Mouse (Mus musculus): ENCODE measurements around the gene Cdh4.

Gene Cdh4

DNA sequence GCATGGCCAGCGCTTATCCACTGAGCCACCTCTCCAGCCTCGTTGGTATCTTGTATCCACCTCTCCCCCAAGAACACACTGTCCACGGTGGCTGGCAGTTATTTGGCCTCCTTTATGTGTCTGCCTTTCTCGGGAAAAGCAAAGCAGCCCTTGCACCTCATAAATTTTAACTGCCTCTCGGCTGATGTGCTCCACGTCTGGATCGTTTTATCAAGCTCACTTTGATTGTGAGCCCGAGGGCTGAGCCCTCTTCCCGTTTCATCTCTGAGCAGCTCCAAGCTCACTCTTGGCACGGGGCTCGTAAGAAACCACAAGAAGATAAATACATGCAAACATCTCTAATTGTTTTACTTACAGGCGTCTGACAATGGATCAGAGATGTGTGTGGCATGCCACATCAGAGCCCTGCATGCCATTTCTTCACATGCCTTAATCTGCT lies 245.0 kb downstream of the Cdh4 start:
- TF ChIP-seq NANOG (IDR thresholded peaks at IDR 0.05; ENCODE audit: borderline replicate concordance, low read length) = no peak
- TF ChIP-seq POU5F1 (IDR thresholded peaks at IDR 0.05; ENCODE audit: borderline replicate concordance, low read length) = no peak
- no peak for TF ChIP-seq CTCF (conservative IDR thresholded peaks at IDR 0.05; ENCODE audit: low read length)
- no peaks in the 10 kb centered on the region for H3K27me3 ChIP-seq (ENCODE audit: insufficient read depth, low read length)
- H3K4me1 ChIP-seq (replicated peaks; ENCODE audit: low read depth, low read length) = no peaks in the 10 kb centered on the region
- no peaks in the 10 kb centered on the region for H3K36me3 ChIP-seq (ENCODE audit: insufficient read depth, low read length)
- no peak overlapping the region for H3K4me3 ChIP-seq (replicated peaks; ENCODE audit: low read length)
- H3K9me3 ChIP-seq (ENCODE audit: low read length) = no peaks in the 10 kb centered on the region

DNA sequence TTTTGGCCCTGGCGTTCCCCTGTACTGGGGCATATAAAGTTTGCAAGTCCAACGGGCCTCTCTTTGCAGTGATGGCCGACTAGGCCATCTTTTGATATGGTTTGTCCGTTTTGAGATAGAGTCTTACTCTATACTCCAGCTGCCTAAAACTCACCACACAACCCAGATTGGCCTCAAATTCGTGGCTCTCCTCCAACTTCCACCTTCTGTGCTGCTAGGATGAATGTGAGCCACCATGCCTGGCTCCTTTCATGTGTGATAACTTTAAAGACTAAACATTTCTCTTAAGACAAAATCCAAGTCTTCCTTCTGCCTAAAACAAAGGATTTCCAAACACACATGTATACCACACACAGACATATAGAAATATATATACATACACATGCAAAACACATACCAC lies 246.7 kb downstream of the Cdh4 start:
- no peaks in the 10 kb centered on the region for H3K27me3 ChIP-seq (ENCODE audit: insufficient read depth, low read length)
- TF ChIP-seq NANOG (IDR thresholded peaks at IDR 0.05; ENCODE audit: borderline replicate concordance, low read length) (no peak), CTCF (conservative IDR thresholded peaks at IDR 0.05; ENCODE audit: low read length) (no peak), POU5F1 (IDR thresholded peaks at IDR 0.05; ENCODE audit: borderline replicate concordance, low read length) (no peak)
- no peaks in the 10 kb centered on the region for H3K36me3 ChIP-seq (ENCODE audit: insufficient read depth, low read length)
- no peaks in the 10 kb centered on the region for H3K4me1 ChIP-seq (replicated peaks; ENCODE audit: low read depth, low read length)
- no peak overlapping the region for H3K4me3 ChIP-seq (replicated peaks; ENCODE audit: low read length)
- no peaks in the 10 kb centered on the region for H3K9me3 ChIP-seq (ENCODE audit: low read length)

DNA sequence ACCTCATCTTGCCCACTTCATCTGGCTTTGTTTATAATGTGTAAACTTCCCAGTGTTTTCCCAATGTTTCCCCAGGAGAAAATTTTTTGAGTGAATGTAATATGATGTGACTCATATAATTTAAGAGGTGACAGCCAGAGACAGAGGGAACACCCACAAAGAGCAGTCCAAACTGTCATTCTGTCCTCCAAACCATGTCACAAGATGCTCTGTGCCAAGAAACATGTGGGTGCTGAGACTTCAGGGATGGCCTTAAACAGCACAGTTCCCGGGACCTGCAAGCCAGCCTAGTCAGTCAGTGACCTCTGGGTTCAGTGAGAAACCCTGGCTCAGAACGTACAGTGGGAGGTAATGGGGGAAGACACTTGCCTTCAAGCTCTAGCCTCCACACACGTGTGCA lies 247.5 kb downstream of the Cdh4 start:
- no peaks in the 10 kb centered on the region for H3K36me3 ChIP-seq (ENCODE audit: insufficient read depth, low read length)
- no peaks in the 10 kb centered on the region for H3K9me3 ChIP-seq (ENCODE audit: low read length)
- H3K4me3 ChIP-seq (replicated peaks; ENCODE audit: low read length) = no peak overlapping the region
- no peaks in the 10 kb centered on the region; the same call in 1 of the 2 replicates for H3K27me3 ChIP-seq (ENCODE audit: insufficient read depth, low read length)
- no peaks in the 10 kb centered on the region for H3K4me1 ChIP-seq (replicated peaks; ENCODE audit: low read depth, low read length)
- TF ChIP-seq POU5F1 (IDR thresholded peaks at IDR 0.05; ENCODE audit: borderline replicate concordance, low read length) (no peak), CTCF (conservative IDR thresholded peaks at IDR 0.05; ENCODE audit: low read length) (no peak), NANOG (IDR thresholded peaks at IDR 0.05; ENCODE audit: borderline replicate concordance, low read length) (no peak)

DNA sequence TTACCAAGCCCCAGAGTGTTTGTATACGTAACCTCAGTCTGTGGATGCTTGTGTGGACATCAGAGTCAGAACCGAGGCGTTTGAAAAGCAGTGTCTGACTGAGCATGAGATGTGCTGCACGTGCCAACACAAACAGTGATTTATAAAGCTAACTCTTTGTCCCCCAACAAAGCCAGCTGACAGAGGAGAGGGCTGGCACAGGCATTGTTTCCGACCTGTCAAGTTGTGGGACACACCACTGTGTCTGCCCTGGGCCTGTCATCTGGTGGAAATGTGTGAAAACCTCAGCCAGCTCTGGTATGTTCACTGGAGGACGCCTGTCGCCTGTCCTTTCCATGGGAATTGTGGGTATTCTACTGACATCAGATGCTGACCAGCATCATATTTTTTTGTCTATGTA lies 248.3 kb downstream of the Cdh4 start:
- no peak overlapping the region for H3K4me3 ChIP-seq (replicated peaks; ENCODE audit: low read length)
- no peaks in the 10 kb centered on the region for H3K36me3 ChIP-seq (ENCODE audit: insufficient read depth, low read length)
- no peaks in the 10 kb centered on the region; the same call in 1 of the 2 replicates for H3K27me3 ChIP-seq (ENCODE audit: insufficient read depth, low read length)
- no peaks in the 10 kb centered on the region for H3K4me1 ChIP-seq (replicated peaks; ENCODE audit: low read depth, low read length)
- TF ChIP-seq POU5F1 (IDR thresholded peaks at IDR 0.05; ENCODE audit: borderline replicate concordance, low read length) (no peak), NANOG (IDR thresholded peaks at IDR 0.05; ENCODE audit: borderline replicate concordance, low read length) (no peak), CTCF (conservative IDR thresholded peaks at IDR 0.05; ENCODE audit: low read length) (no peak)
- no peaks in the 10 kb centered on the region for H3K9me3 ChIP-seq (ENCODE audit: low read length)

DNA sequence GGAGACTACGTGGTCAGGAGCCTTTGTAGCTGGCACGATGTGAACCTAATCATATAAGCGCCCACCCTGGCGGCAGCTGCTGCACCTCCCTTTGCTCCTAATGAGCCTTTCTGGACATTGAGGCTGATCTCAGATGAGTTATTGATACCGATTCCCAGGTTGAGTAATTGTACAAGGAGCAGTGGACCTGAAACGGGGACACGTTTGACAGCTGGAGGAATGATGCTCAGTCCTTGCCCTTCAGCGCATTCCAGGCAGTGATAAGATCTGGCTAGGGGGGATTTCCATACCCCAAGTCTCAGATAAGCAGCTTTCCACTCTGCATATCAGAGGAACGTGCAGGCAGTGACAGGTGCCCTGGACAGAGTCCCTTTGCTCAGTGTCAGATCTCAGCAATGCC lies 252.7 kb downstream of the Cdh4 start:
- H3K27me3 ChIP-seq (ENCODE audit: insufficient read depth, low read length) = no peaks in the 10 kb centered on the region; the same call in 1 of the 2 replicates
- no peaks in the 10 kb centered on the region for H3K9me3 ChIP-seq (ENCODE audit: low read length)
- no peaks in the 10 kb centered on the region for H3K36me3 ChIP-seq (ENCODE audit: insufficient read depth, low read length)
- TF ChIP-seq POU5F1 (IDR thresholded peaks at IDR 0.05; ENCODE audit: borderline replicate concordance, low read length) (no peak), CTCF (conservative IDR thresholded peaks at IDR 0.05; ENCODE audit: low read length) (no peak), NANOG (IDR thresholded peaks at IDR 0.05; ENCODE audit: borderline replicate concordance, low read length) (no peak)
- H3K4me3 ChIP-seq (replicated peaks; ENCODE audit: low read length) = no peak overlapping the region
- no peaks in the 10 kb centered on the region for H3K4me1 ChIP-seq (replicated peaks; ENCODE audit: low read depth, low read length)

DNA sequence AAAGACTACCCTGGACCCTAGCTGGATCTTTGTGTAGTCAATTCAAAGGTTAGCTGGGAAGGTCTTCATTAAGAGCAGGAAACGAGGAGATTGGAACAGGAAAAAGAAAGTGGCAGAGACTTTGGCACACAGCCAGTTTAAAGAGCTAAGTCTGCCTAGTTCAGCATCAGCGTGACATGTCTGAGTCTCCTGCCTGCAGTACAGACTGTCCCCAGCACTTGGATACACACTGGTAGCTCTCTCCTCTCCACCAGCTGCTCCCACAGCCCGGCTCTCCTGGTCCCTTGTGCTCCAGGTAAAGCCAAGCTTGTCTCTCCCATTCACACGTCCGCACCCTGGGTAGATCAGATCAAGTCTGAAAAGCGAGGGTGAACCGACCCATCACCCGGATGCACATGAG lies 255.4 kb downstream of the Cdh4 start:
- Histone ChIP-seq H3K4me3 (replicated peaks; ENCODE audit: low read length) (no peak overlapping the region), H3K9me3 (ENCODE audit: low read length) (no peaks in the 10 kb centered on the region), H3K36me3 (ENCODE audit: insufficient read depth, low read length) (no peaks in the 10 kb centered on the region), H3K4me1 (replicated peaks; ENCODE audit: low read depth, low read length) (no peaks in the 10 kb centered on the region), H3K27me3 (ENCODE audit: insufficient read depth, low read length) (no peaks in the 10 kb centered on the region; the same call in 1 of the 2 replicates)
- no peak for TF ChIP-seq CTCF (conservative IDR thresholded peaks at IDR 0.05; ENCODE audit: low read length)
- no peak for TF ChIP-seq POU5F1 (IDR thresholded peaks at IDR 0.05; ENCODE audit: borderline replicate concordance, low read length)
- no peak for TF ChIP-seq NANOG (IDR thresholded peaks at IDR 0.05; ENCODE audit: borderline replicate concordance, low read length)

DNA sequence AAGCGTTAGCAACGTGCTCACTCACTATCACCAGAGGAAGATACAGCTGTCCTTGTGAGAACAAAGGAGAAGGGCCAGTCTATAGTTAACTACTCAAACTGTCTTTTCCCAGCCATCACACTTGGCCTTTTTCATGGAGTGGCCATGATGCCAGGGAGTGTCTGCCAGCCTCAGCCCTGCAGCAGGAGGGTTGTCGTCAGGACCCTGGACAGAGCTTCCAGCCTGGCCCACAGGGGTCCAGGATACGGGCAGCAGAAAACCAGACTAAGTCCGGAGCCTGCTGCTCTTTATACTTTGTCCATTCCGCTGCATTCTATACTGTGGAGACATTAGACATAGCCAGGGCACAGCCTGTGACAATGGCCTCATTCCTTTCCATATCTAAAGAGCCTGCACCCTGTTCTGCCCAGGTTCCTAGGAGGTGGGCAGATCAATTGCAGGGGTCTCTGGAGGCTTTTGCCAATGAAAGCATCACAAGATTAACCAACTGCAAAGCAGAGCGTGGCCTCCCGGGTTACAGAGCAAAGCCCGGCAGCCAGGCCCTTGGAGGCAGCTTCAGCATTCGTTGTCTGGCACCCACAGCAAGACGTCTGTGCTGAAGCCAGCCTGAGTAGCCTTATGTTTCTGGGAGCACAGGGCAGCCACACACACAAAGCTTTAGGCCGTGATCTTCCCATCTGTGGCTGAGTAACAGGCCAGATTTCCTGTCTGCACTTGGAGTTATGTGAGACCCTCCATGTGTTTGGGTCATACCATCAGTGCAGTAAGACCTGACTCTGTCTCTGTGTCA lies 256.2 kb downstream of the Cdh4 start:
- no peak overlapping the region for H3K4me3 ChIP-seq (replicated peaks; ENCODE audit: low read length)
- H3K27me3 ChIP-seq (ENCODE audit: insufficient read depth, low read length) = no peaks in the 10 kb centered on the region; the same call in 1 of the 2 replicates
- no peak for TF ChIP-seq NANOG (IDR thresholded peaks at IDR 0.05; ENCODE audit: borderline replicate concordance, low read length)
- TF ChIP-seq POU5F1 (IDR thresholded peaks at IDR 0.05; ENCODE audit: borderline replicate concordance, low read length) = no peak
- no peak for TF ChIP-seq CTCF (conservative IDR thresholded peaks at IDR 0.05; ENCODE audit: low read length)
- no peaks in the 10 kb centered on the region for H3K4me1 ChIP-seq (replicated peaks; ENCODE audit: low read depth, low read length)
- H3K9me3 ChIP-seq (ENCODE audit: low read length) = no peaks in the 10 kb centered on the region
- no peaks in the 10 kb centered on the region for H3K36me3 ChIP-seq (ENCODE audit: insufficient read depth, low read length)

DNA sequence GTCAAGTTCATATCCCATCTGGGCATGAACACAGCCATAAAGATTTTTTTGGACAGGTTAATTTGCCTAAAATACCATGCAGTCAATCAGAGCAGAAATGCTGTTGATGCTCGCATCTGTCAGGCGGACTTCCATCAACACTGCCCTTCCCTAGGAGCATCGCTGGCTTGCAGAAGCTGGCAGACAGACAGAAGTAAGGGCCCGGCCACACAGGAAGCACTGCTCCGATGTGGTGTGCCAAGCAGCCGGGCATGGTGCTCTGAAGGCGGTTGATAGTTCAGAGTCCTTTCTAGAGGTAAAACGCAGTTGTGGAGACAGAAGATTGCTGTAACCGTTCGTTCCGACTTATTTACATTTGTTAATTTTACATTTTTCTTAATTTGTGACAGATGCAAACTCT lies 262.8 kb downstream of the Cdh4 start:
- peaks cover 6% of the 10 kb centered on the region; the same call in 1 of the 2 replicates for H3K9me3 ChIP-seq (ENCODE audit: low read length)
- no peaks in the 10 kb centered on the region for H3K27me3 ChIP-seq (ENCODE audit: insufficient read depth, low read length)
- H3K36me3 ChIP-seq (ENCODE audit: insufficient read depth, low read length) = no peaks in the 10 kb centered on the region
- no peak for TF ChIP-seq CTCF (conservative IDR thresholded peaks at IDR 0.05; ENCODE audit: low read length)
- TF ChIP-seq POU5F1 (IDR thresholded peaks at IDR 0.05; ENCODE audit: borderline replicate concordance, low read length) = no peak
- no peak for TF ChIP-seq NANOG (IDR thresholded peaks at IDR 0.05; ENCODE audit: borderline replicate concordance, low read length)
- no peak overlapping the region for H3K4me3 ChIP-seq (replicated peaks; ENCODE audit: low read length)
- H3K4me1 ChIP-seq (replicated peaks; ENCODE audit: low read depth, low read length) = no peaks in the 10 kb centered on the region

Measured in E14TG2a.4 (cell line).